Mouse (Mus musculus): Measurements from ENCODE around the gene Hoxb4.

Gene Hoxb4

GRCm38 (mm10) chr11:96333241-96334001 lies 15.4 kb downstream of the Hoxb4 start:
- no peak for DNase-seq (ENCODE audit: low spot score in 2 of 2)

DNA sequence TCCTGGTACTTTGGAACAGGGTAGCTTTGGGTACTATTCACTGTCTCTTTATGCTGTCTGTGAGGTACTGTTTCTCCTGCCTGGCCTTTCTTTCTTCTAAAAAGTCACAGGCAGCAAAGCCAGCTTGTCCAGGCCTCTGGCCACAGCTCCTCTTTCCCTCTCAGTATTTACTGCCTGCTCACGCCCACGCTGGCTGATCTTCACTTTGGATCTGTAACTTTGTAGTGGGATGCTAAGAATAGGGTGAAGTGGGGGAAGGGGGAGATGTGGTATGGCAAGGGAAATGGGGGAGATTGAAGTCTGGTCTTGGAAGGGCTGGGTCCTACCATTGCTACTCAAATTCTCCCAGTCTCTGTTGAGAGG lies 15.9 kb downstream of the Hoxb4 start:
- no peak for DNase-seq (ENCODE audit: low spot score in 2 of 2)

GRCm38 (mm10) chr11:96334998-96335397 lies 16.9 kb downstream of the Hoxb4 start:
- DNase-seq (ENCODE audit: low spot score in 2 of 2) = no peak

GRCm38 (mm10) chr11:96336597-96336996 lies 18.5 kb downstream of the Hoxb4 start:
- no peak for DNase-seq (ENCODE audit: low spot score in 2 of 2)

DNA sequence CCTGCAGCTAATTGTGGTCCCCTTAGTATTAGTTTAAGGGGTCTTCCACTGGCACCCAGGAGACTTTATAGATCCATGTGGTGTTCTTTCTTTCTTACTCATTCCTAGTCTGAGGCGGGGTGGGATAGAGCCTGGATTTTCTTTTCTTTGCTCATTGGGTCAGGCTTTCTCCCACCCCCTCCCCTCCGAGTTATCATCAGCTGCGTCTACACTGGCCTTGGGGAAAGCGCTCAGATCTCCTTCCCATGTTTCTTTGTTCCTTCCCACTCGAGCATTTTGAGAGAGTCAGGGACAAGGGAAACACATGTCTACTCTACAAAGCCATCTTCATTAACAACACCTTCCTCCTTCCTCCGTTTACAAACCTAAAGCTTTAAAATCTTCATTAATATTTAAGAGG lies 19.0 kb downstream of the Hoxb4 start:
- no peak for DNase-seq (ENCODE audit: low spot score in 2 of 2)

DNA sequence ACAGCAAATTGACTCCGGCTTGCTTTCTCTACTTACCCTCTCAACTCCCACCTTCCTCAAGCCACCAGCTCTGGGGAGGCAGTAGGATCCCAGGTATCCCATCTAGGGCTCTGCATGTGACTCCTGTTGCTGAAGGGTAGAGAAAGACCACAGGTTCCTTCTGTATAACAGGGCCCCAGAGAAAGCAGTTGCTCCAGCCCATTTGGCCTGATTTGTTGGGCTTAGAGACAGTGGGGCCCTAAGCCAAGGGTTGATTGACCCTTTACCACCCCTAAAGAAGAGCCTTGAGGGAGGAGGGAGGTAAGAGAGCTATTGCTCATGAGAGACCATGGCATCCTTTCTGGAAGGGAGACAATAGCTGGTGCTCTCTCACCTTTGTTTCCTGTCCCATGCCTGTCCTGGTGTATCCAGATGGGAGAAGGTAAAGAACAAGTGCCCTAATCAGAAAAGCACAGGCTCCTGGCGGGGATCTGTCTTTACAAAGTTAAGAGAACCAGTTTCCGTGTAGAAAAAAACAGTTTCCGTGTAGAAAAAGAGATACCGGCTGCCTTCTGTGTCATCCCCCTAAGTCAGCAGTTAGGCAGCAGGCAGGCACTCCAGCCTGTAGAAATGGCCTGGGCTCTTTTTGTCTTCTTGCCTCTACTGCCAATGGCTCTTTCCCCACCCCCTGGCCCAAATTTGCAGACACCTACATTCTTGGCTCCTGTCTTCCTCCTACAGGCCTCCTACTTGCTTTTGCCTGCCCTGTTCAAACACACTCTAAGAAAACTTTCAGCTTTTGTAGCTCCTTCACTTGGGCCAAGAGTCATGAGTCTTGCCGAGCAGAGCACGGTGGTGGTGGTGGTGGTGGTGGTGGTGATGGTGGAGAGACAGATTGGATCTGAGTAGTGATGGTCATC lies 21.1 kb downstream of the Hoxb4 start:
- no peak for DNase-seq (ENCODE audit: low spot score in 2 of 2)

DNA sequence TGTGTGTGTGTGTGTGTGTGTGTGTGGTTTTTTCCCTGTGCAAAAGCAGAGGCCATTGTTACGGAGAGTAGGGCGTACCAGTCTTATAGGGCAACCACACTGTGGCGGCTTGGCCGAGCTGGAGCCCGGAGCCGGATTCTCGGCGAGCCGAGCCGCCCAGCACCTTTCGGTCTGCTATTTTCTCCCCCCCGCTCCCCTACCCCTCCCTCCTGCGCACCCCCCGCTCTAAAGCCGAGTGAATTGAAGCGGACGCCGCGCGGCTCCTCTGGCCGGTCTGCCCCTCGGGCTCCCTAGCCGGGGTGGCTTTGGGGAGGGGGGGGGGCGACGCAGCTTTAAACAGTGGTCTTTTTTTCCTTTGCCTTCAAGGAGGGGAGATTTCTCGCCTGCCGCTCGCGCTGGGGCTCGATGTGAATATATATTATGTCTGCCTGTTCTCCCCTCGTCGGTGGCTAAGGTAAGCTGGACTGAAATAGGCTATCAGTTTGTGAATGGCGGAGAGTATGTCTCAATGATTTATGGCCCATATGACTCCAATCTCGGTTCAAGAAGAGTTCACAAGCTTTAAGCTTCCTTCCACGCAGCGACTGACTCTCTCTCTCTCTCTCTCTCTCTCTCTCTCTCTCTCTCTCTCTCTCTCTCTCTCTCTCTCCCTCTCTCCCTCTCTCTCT lies 22.8 kb downstream of the Hoxb4 start:
- DNase-seq (ENCODE audit: low spot score in 2 of 2) = no peak

DNA sequence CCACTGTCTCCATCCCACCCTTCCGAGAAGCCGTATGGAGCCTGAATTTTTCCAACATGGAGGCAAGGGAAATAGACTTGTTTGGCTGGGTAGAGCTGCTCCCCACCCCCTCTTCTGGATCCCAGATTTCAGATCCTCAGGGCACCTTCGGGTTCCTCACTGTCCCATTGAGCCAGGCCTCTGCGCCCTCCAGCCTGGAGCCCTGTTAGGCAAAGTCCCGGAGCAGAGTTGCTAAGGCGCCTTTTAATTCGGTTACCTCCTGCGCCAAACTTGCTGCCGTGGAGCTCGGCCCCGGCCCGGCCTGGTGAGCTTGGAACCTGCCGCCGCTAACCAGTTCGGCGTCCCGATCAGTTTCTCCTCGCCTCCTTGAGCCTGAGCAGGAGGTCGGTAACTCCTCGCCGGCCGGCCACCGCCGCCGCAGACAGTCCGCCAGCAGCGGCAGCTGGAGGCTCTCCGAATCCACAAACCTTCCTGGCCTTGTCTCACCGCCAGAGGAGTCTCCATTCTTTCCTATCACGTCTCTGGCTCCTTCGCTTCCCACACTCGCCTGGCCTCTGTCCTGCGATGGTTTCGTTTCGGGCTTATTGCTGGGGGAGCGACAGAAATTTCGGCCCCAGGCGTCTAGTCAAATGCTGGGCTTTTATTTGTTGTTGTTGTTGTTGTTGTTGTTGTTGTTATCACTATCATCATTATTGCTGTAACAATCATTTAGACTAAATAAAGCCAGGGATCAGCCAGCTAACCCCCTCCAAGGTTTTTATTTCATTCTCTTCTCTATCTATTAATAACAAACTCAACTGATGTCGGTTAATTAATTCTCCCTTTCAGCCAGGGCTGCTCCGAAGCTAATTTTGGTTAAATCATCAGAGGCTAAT lies 23.9 kb downstream of the Hoxb4 start:
- no peak for DNase-seq (ENCODE audit: low spot score in 2 of 2)

DNA sequence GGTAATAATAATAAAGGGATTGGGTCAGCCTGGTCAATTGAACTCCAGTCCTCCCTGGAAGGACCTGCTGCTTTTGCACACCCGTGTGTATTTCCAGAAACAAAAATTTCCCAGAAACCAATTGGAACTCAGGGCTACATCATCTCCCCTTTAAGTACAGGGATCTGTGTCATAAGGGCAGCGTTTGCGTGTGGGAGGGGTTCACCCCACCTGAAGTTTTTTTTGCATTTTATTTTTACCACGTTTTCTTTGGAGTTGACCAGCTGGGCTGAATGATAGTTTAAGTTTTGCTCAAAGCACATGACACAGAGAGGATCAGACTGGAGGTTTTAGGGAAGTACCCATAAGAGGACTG lies 24.5 kb downstream of the Hoxb4 start:
- no peak for DNase-seq (ENCODE audit: low spot score in 2 of 2)

DNA sequence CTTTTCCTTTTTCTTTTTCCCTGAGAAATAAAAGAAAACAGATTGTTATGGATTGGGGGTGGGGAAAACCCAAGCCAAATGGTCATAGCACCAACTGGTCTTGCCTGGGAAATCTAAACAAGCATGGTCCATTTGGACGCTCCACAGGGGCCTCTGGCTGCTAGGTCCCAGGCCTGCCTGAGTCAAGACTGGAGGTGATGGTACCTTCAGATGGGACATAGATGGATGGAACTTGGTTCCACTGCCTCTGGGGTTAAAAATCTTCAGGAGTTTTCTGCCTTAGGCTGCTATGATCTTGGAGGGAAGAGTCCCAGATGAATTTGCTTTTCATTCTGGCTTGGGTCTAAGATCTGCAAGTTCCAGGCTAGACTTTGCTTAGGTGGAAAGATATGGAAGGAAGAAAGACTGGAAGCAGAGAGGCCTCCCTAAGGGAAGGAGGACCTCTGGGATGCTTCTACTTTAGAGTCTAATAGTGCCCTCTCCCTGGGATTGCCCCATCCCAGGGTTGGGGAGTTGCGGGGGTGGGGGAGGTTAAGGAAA lies 25.2 kb downstream of the Hoxb4 start:
- DNase-seq (ENCODE audit: low spot score in 2 of 2) = no peak

DNA sequence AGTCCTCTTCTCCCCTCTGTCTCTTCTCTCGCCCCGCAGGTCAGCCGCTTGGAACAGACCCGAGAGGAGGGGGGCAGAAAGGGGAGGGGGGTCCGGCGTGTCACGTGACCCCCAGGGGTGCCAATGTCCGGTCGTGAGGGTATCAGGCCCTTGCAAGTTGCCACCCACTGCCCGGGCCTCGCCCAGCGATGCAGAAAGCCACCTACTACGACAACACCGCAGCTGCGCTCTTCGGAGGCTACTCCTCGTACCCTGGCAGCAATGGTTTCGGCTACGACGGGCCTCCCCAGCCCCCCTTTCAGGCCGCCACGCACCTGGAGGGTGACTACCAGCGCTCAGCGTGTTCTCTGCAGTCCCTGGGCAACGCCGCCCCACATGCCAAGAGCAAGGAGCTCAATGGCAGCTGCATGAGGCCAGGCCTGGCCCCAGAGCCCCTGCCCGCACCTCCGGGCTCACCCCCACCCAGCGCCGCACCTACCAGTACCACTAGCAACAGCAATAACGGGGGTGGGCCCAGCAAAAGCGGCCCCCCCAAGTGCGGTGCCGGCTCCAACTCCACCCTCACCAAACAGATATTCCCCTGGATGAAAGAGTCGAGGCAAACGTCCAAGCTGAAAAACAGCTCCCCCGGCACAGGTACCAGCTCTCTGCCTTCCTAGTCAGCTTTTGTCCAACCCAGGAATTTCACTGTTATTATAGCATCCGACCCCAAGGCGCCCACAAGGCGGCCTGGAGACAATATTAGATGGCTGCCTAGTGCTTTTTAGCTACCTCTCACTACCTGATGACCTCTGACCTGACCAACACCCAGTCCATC lies 26.2 kb downstream of the Hoxb4 start:
- no peak for DNase-seq (ENCODE audit: low spot score in 2 of 2)

DNA sequence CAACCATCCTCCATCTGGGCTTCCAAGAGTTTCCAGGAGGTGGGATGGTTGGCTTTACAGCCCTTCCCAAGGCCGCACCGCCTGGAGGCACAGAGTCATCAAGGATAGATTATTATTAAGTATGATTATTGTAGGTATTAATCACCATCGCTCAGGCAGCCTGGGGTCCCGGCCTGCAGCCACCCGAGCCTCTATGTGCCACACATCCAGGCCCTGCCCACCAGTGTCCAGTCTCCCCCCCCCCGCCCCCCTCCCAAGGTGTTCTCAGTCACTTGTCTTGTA lies 26.8 kb downstream of the Hoxb4 start:
- DNase-seq (ENCODE audit: low spot score in 2 of 2) = no peak

GRCm38 (mm10) chr11:96345220-96345892 lies 27.3 kb downstream of the Hoxb4 start:
- no peak for DNase-seq (ENCODE audit: low spot score in 2 of 2)

DNA sequence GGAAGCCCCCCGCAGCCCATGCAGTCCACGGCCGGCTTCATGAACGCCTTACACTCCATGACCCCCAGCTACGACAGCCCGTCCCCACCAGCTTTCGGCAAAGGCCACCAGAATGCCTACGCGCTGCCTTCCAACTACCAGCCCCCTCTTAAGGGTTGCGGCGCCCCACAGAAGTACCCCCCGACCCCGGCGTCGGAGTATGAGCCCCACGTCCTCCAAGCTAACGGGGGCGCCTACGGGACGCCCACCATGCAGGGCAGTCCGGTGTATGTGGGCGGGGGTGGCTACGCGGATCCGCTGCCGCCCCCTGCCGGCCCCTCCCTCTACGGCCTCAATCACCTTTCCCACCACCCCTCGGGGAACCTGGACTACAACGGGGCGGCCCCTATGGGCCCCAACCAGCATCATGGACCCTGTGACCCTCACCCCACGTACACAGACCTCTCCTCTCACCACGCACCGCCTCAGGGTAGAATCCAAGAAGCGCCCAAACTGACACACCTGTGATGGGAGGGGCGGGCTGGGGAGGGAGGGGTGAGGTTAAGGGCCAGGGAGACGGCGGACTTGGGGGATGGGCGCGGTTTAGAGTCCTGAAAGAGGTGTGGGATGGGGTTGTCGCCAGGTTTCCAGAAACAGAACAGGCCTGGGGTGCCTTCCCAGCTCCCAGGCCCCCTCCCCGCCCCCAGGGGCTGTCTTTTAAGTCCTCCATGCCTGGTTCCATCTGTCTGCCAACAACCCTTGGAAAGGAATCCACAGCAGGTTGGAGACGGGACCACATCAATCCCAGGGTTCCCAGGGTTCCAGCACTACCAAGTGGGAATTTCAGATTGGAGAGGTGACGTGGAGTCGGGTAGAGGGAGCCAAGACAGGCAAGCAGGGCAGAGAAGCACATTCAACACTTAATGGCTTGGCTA lies 28.1 kb downstream of the Hoxb4 start:
- no peak for DNase-seq (ENCODE audit: low spot score in 2 of 2)

DNA sequence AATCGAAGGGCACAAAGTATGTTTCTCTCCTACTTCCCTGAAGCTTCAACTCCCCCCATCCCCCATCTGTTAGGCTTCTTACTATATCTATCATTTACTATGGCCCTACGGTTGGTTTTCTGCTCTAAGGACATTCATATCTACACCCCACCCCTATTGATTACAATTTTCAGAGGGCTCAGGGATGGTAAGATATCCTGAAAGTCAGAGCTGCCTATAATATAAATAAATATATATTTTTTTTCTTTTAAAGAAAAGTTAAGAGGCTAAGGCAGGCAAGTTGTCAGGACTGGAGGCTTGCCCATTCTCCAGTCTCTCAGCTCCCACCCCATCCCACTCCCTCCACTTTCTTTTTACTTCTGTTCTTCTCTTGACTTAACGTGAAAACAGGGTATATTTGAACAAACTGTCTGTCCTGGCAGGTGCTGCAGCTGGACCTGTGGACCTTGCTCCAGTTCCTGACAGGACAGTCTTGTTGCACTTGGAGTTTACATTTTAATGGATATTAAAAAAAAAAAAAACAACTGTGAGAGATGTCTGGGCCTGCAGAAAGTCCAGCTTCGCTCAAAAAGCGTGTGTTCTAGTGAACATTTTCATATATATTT lies 29.0 kb downstream of the Hoxb4 start:
- DNase-seq (ENCODE audit: low spot score in 2 of 2) = no peak

- DNase-seq (ENCODE audit: low spot score in 2 of 2) = no peak
Observed at GRCm38 (mm10) chr11:96347717-96348116, 29.6 kb downstream of the Hoxb4 start.

DNA sequence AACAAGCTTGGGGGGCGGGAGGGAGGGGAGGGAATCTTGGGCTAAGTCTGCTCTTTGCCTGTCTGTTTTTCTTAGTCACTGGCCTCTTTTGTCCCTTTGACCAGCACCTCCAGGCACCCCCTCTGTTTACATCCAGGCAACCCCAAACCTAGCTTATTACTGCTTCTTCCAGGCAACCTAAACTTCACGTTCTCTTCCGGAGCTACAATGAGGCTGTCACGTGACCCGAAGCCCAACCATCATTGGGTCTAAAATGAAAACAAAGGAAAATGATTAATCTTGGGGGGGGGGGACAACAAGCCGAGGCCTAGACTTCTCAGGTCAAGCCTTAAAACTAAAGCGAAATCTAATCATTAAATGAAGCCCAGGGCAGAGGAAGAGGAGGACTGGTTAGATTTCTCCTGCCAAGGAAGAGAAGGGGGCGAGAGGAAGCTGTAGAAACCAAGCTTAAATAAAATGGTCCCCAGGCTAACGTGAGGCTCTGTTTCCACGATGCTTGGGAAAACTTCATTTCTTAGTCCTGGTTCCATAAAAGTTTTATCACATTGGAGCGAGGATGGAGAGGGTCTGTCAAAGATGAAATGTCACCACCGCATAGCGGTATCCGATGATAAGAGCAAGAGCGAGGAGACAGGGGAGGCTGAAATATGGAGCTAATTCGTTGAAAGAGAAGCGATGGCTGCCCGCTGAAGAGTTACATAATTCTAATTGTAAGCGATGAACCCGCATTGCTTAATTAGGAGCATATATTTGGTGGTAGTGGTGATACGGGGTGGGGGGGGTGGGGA lies 30.3 kb downstream of the Hoxb4 start:
- DNase-seq (ENCODE audit: low spot score in 2 of 2) = no peak

GRCm38 (mm10) chr11:96348988-96349387 lies 30.9 kb downstream of the Hoxb4 start:
- no peak for DNase-seq (ENCODE audit: low spot score in 2 of 2)
